Mouse (Mus musculus) hematopoietic multipotent progenitor cell, adult 10-12 weeks (in vitro differentiated cells): ENCODE data around the gene Gmnc. TPM values are rescaled to one million over a fixed set of nuclear protein-coding genes. Genes with fewer than 3 reads are reported as not detected.

Experiments
- polyA plus RNA-seq: library from polyadenylated mRNA; stranded (reverse); fragments of >175 nt; gene quantifications from 2 replicates; pipeline ENCODE4 v1.2.3, GENCODE M21; 2012; ENCODE audit warnings: low replicate concordance

Gene Gmnc
- not detected in 2 replicates for polyA plus RNA-seq

GRCm38 (mm10) chr16:26991477-26992300, at the start of gene Gmnc:
Gene Gmnc, minus strand, starts transcription at chr16:26991652.

